Mouse (Mus musculus) layer of hippocampus, postnatal 25 days (tissue): ENCODE results near the gene Inpp5e. TPM values are rescaled to one million over a fixed set of nuclear protein-coding genes. Genes with fewer than 3 reads are reported as not detected.
"Not testable (repeated sequence)": the region's sequence is repeated elsewhere in the genome, so short reads cannot be mapped to it uniquely, and the experiment has no call there.

Experiments
- DNase-seq, 2 experiments: peaks; one replicate each; pipeline ENCODE4 v3.0.0; 2022; ENCODE audit warnings: mixed read lengths in 2 of 2, low spot score in 1 of 2; ENCODE audit errors: extremely low spot score in 1 of 2
- total RNA-seq, 2 experiments: library from RNA; stranded (reverse); gene quantifications; 2 replicates each; pipeline ENCODE4 v1.2.3; 2021

The Inpp5e gene
- total RNA-seq, 2 experiments from 2014 or later, result 21.7 to 24.4 TPM

DNA sequence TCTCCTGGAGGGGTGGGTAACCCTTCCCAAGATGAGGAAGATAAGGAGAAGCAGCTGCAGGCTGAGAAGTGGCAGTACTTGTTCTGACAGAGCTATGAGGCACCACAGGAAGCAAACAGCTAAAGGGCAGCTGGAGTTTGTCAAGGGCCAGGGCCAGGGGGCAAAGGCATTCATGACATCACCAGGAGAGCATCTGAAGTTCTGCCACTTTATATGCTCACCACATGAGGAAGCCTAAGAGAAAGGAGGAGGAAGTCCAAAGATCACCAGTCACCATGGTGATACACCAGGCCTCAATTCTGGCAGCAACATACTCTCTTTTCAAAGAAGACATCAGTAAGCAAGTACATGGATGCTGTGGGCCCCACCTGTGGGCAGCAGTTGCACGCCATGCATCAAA is 14.1 kb upstream of the Inpp5e start:
- DNase-seq, result no peak

- DNase-seq, result no peak
Observed at GRCm38 (mm10) chr2:26421969-26422368, 13.0 kb upstream of the Inpp5e start.

GRCm38 (mm10) chr2:26418120-26418519 is 9.1 kb upstream of the Inpp5e start:
- no peak for DNase-seq

DNA sequence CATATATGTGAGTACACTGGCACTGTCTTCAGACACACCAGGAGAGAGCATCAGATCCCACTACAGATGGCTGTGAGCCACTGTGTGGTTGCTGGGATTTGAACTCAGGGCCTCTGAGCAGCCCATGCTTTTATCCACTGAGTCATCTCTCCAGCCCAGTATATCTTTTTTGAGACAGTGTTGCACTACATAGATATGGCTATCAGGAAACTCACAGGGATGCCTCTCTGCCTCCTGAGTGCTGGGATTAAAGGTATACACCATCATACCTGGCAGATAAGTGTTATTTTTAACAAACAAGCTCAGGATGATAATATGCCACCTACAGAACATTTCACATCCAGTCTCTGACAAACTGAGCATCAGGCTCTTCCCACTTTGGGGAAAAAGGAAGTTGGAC is 8.1 kb upstream of the Inpp5e start:
- no peak for DNase-seq

GRCm38 (mm10) chr2:26410931-26411411 is 2.0 kb upstream of the Inpp5e start:
- no peak for DNase-seq

DNA sequence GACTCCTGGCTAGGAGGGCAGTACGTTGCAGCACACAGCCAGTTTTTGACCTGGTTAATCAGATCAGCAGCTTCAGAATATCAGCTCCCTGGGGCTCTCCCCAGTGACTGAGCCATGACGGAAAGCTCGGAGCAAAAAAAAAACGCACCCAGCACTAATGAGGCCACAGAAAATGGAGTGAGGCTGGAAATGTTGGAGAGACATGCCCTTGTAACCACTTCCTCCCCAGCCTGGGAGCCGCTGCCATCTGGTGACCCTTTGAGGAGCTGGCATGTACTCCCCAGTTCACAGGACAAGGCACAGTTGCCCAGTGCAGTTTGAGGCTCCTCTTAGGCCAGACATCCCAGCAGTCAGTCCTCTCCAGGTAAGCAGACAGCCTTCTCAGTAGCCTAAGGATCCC is 1.1 kb upstream of the Inpp5e start:
- DNase-seq, result no peak

GRCm38 (mm10) chr2:26409362-26409761 is 359 bp upstream of the Inpp5e start:
- no peak for DNase-seq

DNA sequence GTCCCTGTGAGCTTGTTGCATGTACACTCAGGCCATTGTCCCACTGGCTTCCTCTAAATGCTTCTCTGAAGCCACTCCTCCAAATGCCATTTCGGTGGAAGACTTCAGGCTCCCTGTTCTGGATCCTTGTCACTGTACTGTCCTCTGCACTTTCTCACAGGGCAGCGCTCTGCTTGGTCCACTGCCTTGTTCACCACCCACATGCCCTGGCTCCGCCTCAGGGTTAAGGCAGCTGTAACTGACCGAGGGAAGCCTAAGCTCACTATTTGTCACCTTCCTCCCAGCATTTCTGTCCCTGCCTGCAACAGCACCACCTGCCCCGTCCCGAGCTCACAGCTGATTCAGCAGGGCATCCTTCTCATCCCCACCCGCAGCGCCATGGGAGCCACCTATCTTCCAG is 5.7 kb downstream of the Inpp5e start:
- no peak for DNase-seq

GRCm38 (mm10) chr2:26402265-26402664 is 6.7 kb downstream of the Inpp5e start:
- DNase-seq, result no peak

- no peak for DNase-seq
Observed at GRCm38 (mm10) chr2:26401023-26401422, 8.0 kb downstream of the Inpp5e start.

GRCm38 (mm10) chr2:26400296-26400695 is 8.7 kb downstream of the Inpp5e start:
- no peak for DNase-seq

GRCm38 (mm10) chr2:26399647-26400046 is 9.4 kb downstream of the Inpp5e start:
- DNase-seq, result no peak

DNA sequence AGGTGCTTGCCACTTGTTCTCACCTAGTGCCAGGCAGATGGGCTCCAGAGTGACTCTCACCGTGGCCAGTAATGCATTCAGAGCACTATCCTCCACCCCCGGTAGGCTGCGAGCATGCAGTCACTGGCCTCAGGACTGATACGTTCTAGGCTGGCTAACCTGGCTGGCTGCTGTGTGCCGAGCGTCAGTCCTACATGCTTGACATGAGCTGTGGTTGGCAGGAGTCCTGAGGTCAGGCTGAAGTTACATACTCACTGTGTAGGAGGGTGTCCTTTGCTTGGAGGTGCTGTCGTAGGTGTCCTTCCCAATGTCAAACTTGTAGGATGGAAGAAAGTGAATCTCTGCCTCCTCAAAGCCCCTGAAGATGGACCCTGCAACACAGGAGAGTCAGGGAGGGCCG is 10.0 kb downstream of the Inpp5e start:
- no peak for DNase-seq

DNA sequence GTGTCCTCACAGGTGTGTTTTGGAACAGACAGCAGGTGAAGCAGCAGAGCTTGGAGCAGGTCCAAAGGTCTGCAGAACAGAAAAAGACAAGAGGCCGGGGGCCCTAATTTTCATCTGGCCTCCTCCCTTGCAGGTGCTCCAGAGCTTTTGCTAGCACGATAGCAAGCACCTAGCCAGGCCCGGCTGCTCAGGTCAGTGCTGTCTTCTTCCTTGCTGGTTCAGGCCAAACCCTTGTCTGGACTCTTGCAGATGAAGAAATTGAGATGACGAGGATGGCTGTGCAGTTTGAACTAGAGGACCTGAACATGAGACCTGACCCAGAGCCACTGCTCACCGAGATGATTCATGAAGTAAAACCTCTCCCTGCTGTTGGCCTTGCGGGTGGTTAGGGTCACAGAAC is 17.4 kb downstream of the Inpp5e start:
- DNase-seq, result no peak

- no peak for DNase-seq
Observed at GRCm38 (mm10) chr2:26390954-26391353, 18.0 kb downstream of the Inpp5e start.

GRCm38 (mm10) chr2:26389154-26389690 is 19.8 kb downstream of the Inpp5e start, which contains the start of the genes Entr1 and Pmpca:
Gene Entr1 (minus strand): TSS chr2:26389316.
Gene Pmpca (plus strand): TSS chr2:26389339.
- peak; percentile 78 to 84 for DNase-seq

- DNase-seq, result no peak
Observed at GRCm38 (mm10) chr2:26388682-26389153, 20.3 kb downstream of the Inpp5e start.

DNA sequence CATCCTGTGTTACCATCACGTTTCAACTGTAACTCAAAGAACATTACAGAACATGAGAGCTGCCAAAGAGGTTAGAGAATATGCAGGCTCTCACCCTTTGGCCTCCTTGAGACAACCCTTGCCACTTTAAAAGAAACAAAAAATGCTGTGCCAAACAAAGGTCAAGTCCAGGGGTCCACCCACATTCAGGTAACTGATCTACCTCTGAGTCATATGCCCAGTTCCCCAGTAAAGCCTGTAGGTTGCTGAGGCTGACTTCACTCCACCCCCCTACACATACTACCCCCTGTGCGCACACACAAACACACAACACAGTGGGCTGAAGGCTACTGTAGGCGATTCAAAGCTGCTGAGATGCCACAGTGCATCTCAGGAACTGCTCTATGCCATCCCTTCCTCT is 21.3 kb downstream of the Inpp5e start:
- no peak for DNase-seq

DNA sequence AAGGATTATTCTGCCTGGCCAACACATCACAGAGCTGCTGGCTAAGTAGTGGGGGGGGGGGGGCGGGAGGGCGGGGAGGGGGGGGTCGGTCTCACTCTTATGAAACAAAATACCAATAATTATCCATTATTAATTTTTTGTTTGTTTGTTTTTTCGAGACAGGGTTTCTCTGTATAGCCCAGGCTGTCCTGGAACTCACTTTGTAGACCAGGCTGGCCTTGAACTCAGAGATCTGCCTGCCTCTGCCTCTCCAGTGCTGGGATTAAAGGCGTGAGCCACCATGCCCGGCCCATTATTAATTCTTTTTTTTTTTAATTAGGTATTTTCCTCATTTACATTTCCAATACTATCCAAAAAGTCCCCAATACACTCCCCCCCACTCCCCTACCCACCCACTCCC is 28.1 kb downstream of the Inpp5e start:
- not testable (repeated sequence) for DNase-seq

DNA sequence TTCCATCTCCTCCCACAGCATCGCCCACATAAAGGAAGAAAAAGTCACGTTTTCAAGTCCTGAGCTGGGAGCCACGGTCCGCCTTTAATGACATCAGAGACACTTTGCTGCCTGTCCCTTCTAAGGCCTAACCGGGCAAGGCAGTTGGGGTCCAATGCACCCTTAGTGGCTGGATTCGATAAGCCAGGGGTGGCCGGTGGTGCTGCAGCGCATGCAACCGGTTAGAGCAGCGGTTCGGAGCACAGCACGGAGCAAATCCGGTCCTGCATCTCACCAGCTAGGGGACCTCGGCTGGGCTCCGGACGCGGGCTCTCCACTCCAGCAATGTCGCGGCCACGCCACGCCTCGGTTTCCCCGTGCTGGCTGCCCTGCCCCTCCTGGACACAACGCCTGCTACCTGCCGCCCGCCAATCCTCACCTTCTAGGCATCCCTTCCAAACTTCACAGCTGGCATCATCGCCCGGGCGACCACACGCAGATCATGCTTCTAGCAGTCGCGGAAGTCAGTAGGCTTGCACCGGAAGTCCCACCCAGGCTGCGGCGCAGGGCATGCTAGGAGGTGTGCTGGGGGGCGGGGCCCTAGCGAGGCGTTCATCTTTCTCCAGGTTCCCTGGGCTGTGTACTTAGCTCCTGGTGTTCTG is 28.8 kb downstream of the Inpp5e start, which contains the start of gene Snapc4:
Gene Snapc4 (minus strand): TSS at position 523 of the 641 bp plus-strand sequence.
- peak; percentile 60 to 71 for DNase-seq

- DNase-seq, result no peak
Observed at GRCm38 (mm10) chr2:26372396-26372795, 36.6 kb downstream of the Inpp5e start.

GRCm38 (mm10) chr2:26368572-26368971 is 40.4 kb downstream of the Inpp5e start:
- DNase-seq, result no peak
